Mouse (Mus musculus) liver, embryonic 14 days (tissue): ENCODE measurements around the gene Pitpnb. TPM values are rescaled to one million over a fixed set of nuclear protein-coding genes. Genes with fewer than 3 reads are reported as not detected.

Source experiments
- polyA plus RNA-seq: library from polyadenylated mRNA; depleted of rRNA; stranded (reverse); fragments of >200 nt; gene quantifications from 2 replicates; pipeline ENCODE4 v1.2.3, GENCODE M21; 2012; rRNA removed

The Pitpnb gene
- 22.8 and 25.9 TPM in 2 replicates for polyA plus RNA-seq

DNA sequence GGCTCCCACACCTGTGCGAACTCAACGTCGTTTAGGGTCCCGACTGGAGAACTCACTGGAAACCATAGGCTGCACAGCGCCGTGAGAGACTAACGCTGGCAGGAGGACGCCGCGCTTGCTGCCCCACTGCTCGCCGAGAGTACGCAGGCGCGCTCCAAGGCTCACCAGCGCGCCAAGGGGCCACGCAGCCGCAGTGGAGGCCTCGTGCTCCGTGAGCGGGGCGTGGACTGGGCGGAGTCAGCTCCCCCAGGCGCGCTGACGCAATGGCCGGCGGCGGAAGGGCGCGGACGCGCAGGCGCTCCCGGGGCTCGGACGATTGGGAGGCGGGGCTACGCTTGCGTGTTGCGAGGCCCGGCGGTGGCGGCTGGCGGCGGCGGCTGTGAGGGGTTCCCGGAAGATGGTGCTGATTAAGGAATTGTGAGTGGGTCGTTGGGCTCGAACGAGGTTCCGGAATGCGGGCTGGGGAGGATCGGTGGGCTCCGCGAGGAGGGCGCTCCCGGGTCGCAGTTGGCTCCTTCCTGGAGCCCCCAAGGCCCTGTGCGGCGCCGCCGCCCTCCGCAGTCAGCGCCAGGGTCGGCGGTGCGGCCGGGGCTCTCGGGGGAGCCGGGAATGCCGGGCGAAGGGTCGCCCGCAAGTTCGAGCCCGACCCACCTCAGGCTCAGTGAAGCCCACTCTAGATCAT is at the start of gene Pitpnb:
TSS of gene Pitpnb (plus strand) at position 347 of the 682 bp plus-strand sequence.

DNA sequence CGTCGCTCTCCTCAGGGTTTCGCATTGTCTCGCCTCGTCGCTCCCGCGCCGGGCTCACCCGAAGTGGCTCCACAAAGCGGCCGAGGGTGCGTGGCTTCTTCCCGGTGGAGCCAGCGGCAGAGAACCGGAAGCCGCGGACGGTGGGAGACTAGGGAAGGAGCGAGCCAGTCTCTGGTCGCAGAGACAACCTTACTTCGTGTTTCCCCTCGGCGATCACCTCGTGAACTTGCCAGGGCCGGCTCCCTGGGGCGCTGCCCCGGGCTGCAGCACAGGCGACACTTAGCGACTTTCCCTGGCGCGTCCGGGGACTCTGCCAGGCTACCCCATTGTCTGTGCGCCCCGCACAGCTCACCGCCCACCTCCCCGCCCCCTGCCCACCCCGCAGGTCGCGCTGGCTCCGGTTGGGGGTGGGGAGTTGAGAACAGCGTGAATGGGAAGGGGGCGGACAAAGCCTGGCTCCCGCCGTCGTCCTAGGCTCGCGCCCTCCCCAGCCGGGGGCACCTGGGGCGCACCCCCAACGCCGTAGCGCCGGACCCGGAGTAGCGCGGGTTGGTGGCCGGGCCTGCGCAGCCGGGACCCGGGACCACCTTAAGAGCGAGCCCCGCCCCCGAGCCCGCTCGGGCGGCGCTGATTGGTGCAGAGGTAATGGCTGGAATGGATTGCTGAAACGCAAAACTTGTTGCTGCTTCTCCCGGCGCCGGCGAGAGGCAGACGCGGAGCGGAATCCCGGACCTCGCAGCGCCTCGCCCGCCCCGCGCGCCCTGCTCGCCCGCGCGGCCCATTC is 86.2 kb downstream of the Pitpnb start, which contains the start of gene Mn1:
TSS of gene Mn1 (plus strand) at position 772 of the 784 bp plus-strand sequence.

Other genes starting within 250 kb of the Pitpnb start
- gene Mn1, start 86.6 kb downstream of the Pitpnb start, polyA plus RNA-seq, result 0.37 and 0.48 TPM in 2 replicates